Mouse (Mus musculus): ENCODE results near the gene Gdpd2.

The Gdpd2 gene

GRCm38 (mm10) chrX:100729665-100730188 is at the start of gene Gdpd2:
Gene Gdpd2 (plus strand): TSS chrX:100729873.
- DNase-seq, result peak; percentile 24

GRCm38 (mm10) chrX:100686527-100686926 is 43.1 kb upstream of the Gdpd2 start:
- DNase-seq, result no peak

- no peak for DNase-seq
Measured at GRCm38 (mm10) chrX:100687360-100688032, 42.2 kb upstream of the Gdpd2 start.

GRCm38 (mm10) chrX:100688033-100688370 is 41.7 kb upstream of the Gdpd2 start:
- no peak for DNase-seq

GRCm38 (mm10) chrX:100696776-100697175 is 32.9 kb upstream of the Gdpd2 start:
- DNase-seq, result no peak

GRCm38 (mm10) chrX:100708032-100708431 is 21.6 kb upstream of the Gdpd2 start:
- no peak for DNase-seq

- DNase-seq, result no peak
Measured at GRCm38 (mm10) chrX:100716173-100716572, 13.5 kb upstream of the Gdpd2 start.

- no peak for DNase-seq
Measured at GRCm38 (mm10) chrX:100728947-100729346, 726 bp upstream of the Gdpd2 start.

GRCm38 (mm10) chrX:100730266-100730665 is 593 bp downstream of the Gdpd2 start:
- DNase-seq, result no peak

GRCm38 (mm10) chrX:100734359-100734758 is 4.7 kb downstream of the Gdpd2 start:
- DNase-seq, result no peak

- peak; percentile 48 for DNase-seq
Measured at GRCm38 (mm10) chrX:100738918-100739317, 9.2 kb downstream of the Gdpd2 start.

GRCm38 (mm10) chrX:100739443-100739842 is 9.8 kb downstream of the Gdpd2 start:
- DNase-seq, result peak; percentile 17

- DNase-seq, result no peak
Measured at GRCm38 (mm10) chrX:100740785-100741184, 11.1 kb downstream of the Gdpd2 start.

GRCm38 (mm10) chrX:100741940-100742339 is 12.3 kb downstream of the Gdpd2 start:
- DNase-seq, result peak; percentile 78

- no peak for DNase-seq
Measured at GRCm38 (mm10) chrX:100765855-100766254, 36.2 kb downstream of the Gdpd2 start.

GRCm38 (mm10) chrX:100767181-100767884 is 37.7 kb downstream of the Gdpd2 start, which contains the start of gene Dlg3:
Gene Dlg3 (plus strand): TSS chrX:100767722.
- peak; percentile 61 for DNase-seq

- peak; percentile 20 for DNase-seq
Measured at GRCm38 (mm10) chrX:100767885-100768626, 38.4 kb downstream of the Gdpd2 start.

GRCm38 (mm10) chrX:100769281-100769680 is 39.6 kb downstream of the Gdpd2 start:
- DNase-seq, result peak; percentile 29

GRCm38 (mm10) chrX:100774341-100774811 is 44.7 kb downstream of the Gdpd2 start:
- DNase-seq, result no peak

- no peak for DNase-seq
Measured at GRCm38 (mm10) chrX:100775405-100775804, 45.7 kb downstream of the Gdpd2 start.

- peak; percentile 54 for DNase-seq
Measured at GRCm38 (mm10) chrX:100776494-100776893, 46.8 kb downstream of the Gdpd2 start.

- DNase-seq, result peak; percentile 27
Measured at GRCm38 (mm10) chrX:100776985-100777654, 47.4 kb downstream of the Gdpd2 start.
